Mouse (Mus musculus) c-Kit-positive CD71-positive TER-119-positive erythroid progenitor cells, embryonic 14.5 days (primary cell): ENCODE results near the gene Olfr766-ps1.
A peak's percentile ranks its signal among the peaks of the same experiment; 100 is the strongest.
"Not testable (repeated sequence)": the region's sequence is repeated elsewhere in the genome, so short reads cannot be mapped to it uniquely, and the experiment has no call there.

Source experiments
- DNase-seq: peaks from one replicate; pipeline ENCODE4 v3.0.0-alpha.2; 2013; ENCODE audit warnings: low spot score

Gene Olfr766-ps1

DNA sequence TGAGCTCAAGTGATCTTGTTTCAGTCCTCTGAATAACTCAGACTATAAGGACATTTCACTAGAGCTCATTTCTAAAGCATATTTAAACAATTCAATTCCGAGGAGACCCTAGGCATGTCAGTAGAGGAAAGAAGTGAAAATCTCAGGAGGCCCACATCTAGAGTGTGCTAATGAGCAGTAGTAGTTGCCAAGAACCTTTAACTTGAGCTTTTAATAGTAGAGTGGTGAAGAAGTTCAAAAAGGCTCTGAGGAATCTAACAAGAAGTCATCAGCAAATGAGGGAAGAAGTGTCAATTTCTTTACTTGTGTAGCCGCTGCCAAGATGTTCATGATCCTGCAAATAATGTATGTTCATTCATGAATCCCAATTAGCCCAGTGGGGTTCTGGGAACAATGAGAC is at the start of gene Olfr766-ps1:
Gene Olfr766-ps1 (minus strand): TSS at position 101 of the 400 bp plus-strand sequence.
- DNase-seq: no peak

DNA sequence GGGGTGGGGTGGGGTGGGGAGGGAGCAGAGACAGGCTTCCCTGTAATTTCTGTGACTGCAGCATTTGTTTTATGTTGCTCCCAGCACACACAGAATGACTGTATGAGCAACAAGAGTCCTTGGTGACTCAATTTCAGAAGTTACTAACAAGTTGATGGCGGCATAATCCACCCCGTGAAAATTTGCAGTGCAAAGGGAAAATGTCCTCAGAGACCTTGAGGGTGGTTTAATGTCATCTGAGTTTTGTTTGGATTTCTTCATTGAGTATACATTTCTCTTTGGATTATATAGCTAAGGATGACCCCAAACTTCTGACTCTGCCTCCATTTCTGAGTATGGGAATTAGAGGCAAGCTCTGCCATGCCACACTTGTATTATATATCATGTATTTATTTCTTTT is 49.0 kb upstream of the Olfr766-ps1 start, which contains the start of gene Olfr769:
Gene Olfr769 (minus strand): TSS at position 101 of the 400 bp plus-strand sequence.
- DNase-seq: no peak

GRCm38 (mm10) chr10:129115146-129115545 is 46.4 kb upstream of the Olfr766-ps1 start:
- peak; percentile 4 for DNase-seq

DNA sequence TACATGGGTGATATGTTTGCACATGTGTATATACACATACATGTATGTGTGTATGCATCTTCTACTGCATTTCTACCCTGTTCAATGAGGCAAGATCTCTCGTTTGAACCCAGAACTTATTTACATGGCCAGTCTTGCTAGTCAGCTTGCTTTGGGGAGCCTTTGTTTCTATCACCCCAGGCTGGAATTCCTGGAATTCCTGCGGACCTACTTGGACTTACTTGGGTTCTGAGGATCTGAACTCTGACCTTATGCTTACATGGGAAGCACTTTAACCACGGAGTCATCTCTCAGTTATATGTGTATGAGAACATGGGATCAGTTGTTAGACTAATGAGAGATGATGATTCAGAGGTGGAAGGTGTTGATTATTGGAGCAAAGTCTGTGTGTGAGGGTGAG is 32.5 kb upstream of the Olfr766-ps1 start:
- DNase-seq: no peak

DNA sequence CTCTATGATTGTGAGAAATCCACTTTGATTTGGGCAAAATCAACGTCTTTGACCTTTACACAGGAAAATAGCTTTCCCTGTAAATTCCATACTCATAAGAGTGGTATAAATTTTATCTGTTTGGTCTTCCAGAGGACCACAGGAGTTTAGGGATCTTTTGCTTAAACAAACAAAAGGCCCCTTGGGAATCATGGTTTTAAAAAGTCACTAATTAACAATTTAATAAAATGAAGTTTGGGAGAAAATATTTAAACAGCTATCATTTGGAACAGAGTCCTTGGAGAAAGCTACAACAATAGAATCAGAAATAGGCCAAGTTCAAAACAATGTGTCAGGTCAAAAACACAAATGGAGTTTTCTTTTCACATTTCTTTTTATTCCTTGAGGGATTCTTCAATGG is 30.5 kb upstream of the Olfr766-ps1 start, which contains the start of gene Olfr768:
Gene Olfr768 (minus strand): TSS at position 101 of the 400 bp plus-strand sequence.
- DNase-seq: no peak

- DNase-seq: not testable (repeated sequence)
These were observed 14.0 kb upstream of the Olfr766-ps1 start, which contains the start of gene Olfr767 for GRCm38 (mm10) chr10:129082810-129083209. TSS of gene Olfr767 (minus strand) at chr10:129082910.

DNA sequence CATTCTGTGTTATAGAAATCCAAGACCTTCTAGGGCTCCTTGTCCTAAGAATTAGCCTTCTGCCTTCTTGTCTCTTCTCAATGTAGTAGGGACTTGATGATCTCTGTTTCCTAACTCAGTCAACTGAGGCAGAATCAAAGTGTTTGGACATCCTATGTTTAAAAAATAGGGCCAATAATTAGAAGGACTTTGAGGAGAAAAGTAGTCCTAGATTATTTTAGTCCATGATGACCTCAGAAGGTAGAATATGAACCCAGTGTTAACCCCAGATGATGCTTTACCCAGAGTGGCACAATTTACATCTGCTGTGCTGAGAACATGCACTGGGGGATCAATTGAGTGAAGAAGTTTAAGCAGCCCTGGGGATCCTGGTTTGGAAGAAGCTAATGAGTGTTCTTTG is 18.9 kb downstream of the Olfr766-ps1 start, which contains the start of gene Olfr765:
Gene Olfr765 (minus strand): TSS at position 101 of the 400 bp plus-strand sequence.
- DNase-seq: not testable (repeated sequence)

GRCm38 (mm10) chr10:129039796-129040195 is 29.0 kb downstream of the Olfr766-ps1 start, which contains the start of gene Olfr764-ps1:
TSS of gene Olfr764-ps1 (minus strand) at chr10:129039896.
- DNase-seq: no peak

- no peak for DNase-seq
These were observed 40.4 kb downstream of the Olfr766-ps1 start for GRCm38 (mm10) chr10:129028343-129028742.

- peak; percentile 42 for DNase-seq
These were observed 42.6 kb downstream of the Olfr766-ps1 start for GRCm38 (mm10) chr10:129026018-129026662.

- no peak for DNase-seq
These were observed 45.5 kb downstream of the Olfr766-ps1 start for GRCm38 (mm10) chr10:129023319-129023718.

GRCm38 (mm10) chr10:129014477-129014876 is 54.3 kb downstream of the Olfr766-ps1 start:
- no peak for DNase-seq
